In genomic region chr14:61784609-61785008, GRCm38 (mm10) we compare ENCODE assay signal across 28 mouse cellular contexts.
DNase-seq lines count a peak whose midpoint lies in the region; ATAC-seq and TF ChIP-seq lines count a peak whose summit lies in the region.
"Had no signal": no experiment of that assay in that cellular context is flagged by ENCODE, and none has a peak within 500 bp of the region (broad histone marks: within the 10 kb centered on the region; RNA-seq: fewer than 3 reads in every experiment).

No protein-coding gene starts in this region.

- H3K4me3 ChIP-seq in gastrocnemius, adult 2 months, result no peak overlapping the region
- no peak overlapping the region for H3K4me3 ChIP-seq in kidney, postnatal 0 days (replicated peaks; ENCODE audit: low read depth, low read length)
- H3K4me3 ChIP-seq in CH12.LX (replicated peaks in 1 of 3; ENCODE audit: low read depth in 2 of 3, low read length in 2 of 3, poor library complexity in 1 of 3), result no peak overlapping the region
- H3K4me3 ChIP-seq: embryonic facial prominence, embryonic 10.5 days; embryonic facial prominence, embryonic 15.5 days; forebrain, embryonic 12.5 days; heart, embryonic 10.5 days; heart, embryonic 15.5 days; hindbrain, embryonic 12.5 days; left cerebral cortex, adult 2 months; limb, embryonic 12.5 days; midbrain, embryonic 10.5 days; midbrain, embryonic 15.5 days; neural tube, embryonic 12.5 days had no signal

- DNase-seq in gastrocnemius, adult 2 months, result no peak
- DNase-seq in gastrocnemius, adult 18-20 months (ENCODE audit: low spot score), result no peak
- no peak for DNase-seq in kidney, postnatal 0 days (ENCODE audit: low spot score)
- DNase-seq in kidney, postnatal 10 days, result no peak
- DNase-seq in 3T3-L1 (ENCODE audit: low read depth, low spot score) (peak; percentile 7), CH12.LX (ENCODE audit: extremely low read depth) (no peak)
- no peak for DNase-seq in urinary bladder, postnatal 4 days (ENCODE audit: low spot score in 2 of 2)
- no peak for DNase-seq in cerebellum, postnatal 4 days (ENCODE audit: low spot score in 2 of 2)
- DNase-seq: adrenal gland, postnatal 25 days; B cell, adult 2 months; cerebellum, adult 2 months; cerebellum, postnatal 14 days; kidney, adult 11 months; right cerebral cortex, adult 18-20 months; spleen, adult 18-20 months; thymus, adult 18-20 months; thymus, postnatal 36 days had no signal

- no peak for ATAC-seq in kidney, postnatal 0 days (replicated peaks; ENCODE audit: low FRiP score, low read depth)
- ATAC-seq: midbrain, embryonic 15.5 days had no signal

- no peaks in the 10 kb centered on the region for H3K4me1 ChIP-seq in kidney, postnatal 0 days (replicated peaks; ENCODE audit: insufficient read depth, low read length)
- peaks cover 0 to 2% of the 10 kb centered on the region in 2 experiments; a peak in 1 of 4 replicates for H3K4me1 ChIP-seq in CH12.LX (ENCODE audit: control insufficient read depth in 1 of 2, insufficient read depth in 2 of 2)
- H3K4me1 ChIP-seq: forebrain, embryonic 12.5 days; heart, embryonic 10.5 days; heart, embryonic 15.5 days; hindbrain, embryonic 12.5 days; midbrain, embryonic 10.5 days; midbrain, embryonic 15.5 days; neural tube, embryonic 12.5 days had no signal

- peak; percentile 38 for TF ChIP-seq RAD21 in CH12.LX (IDR thresholded peaks at IDR 0.05; ENCODE audit: low read depth, low read length)

- H3K4me2 ChIP-seq in kidney, postnatal 0 days (ENCODE audit: low read length), result no peak overlapping the region
- no peak overlapping the region for H3K4me2 ChIP-seq in CH12.LX (ENCODE audit: insufficient read depth, low read depth, poor library complexity, severe bottlenecking)
- H3K4me2 ChIP-seq: embryonic facial prominence, embryonic 15.5 days; forebrain, embryonic 12.5 days; heart, embryonic 15.5 days; hindbrain, embryonic 12.5 days; limb, embryonic 12.5 days; midbrain, embryonic 15.5 days; neural tube, embryonic 12.5 days had no signal

- TF ChIP-seq POLR2A in CH12.LX (IDR thresholded peaks at IDR 0.05; ENCODE audit: low read depth, low read length), result no peak

- H3K79me2 ChIP-seq in CH12.LX (replicated peaks; ENCODE audit: control insufficient read depth, extremely low read depth, insufficient read depth, poor library complexity, severe bottlenecking), result no peaks in the 10 kb centered on the region

- no peak overlapping the region for H3K9ac ChIP-seq in kidney, postnatal 0 days (ENCODE audit: low read depth, low read length)
- no peak overlapping the region for H3K9ac ChIP-seq in CH12.LX (ENCODE audit: insufficient read depth, low read depth)
- H3K9ac ChIP-seq: embryonic facial prominence, embryonic 15.5 days; forebrain, embryonic 12.5 days; heart, embryonic 15.5 days; hindbrain, embryonic 12.5 days; limb, embryonic 12.5 days; midbrain, embryonic 15.5 days; neural tube, embryonic 12.5 days had no signal

- H3K36me3 ChIP-seq in kidney, postnatal 0 days (ENCODE audit: insufficient read depth, low read length), result no peaks in the 10 kb centered on the region
- no peaks in the 10 kb centered on the region for H3K36me3 ChIP-seq in CH12.LX (replicated peaks in 1 of 2; ENCODE audit: control insufficient read depth in 1 of 2, insufficient read depth in 1 of 2, low read length in 1 of 2)
- H3K36me3 ChIP-seq: embryonic facial prominence, embryonic 10.5 days; embryonic facial prominence, embryonic 15.5 days; forebrain, embryonic 12.5 days; heart, embryonic 10.5 days; heart, embryonic 15.5 days; hindbrain, embryonic 12.5 days; limb, embryonic 12.5 days; midbrain, embryonic 10.5 days; midbrain, embryonic 15.5 days; neural tube, embryonic 12.5 days had no signal

- peak; percentile 9; the same call in 1 of the 2 replicates for TF ChIP-seq CTCF in gastrocnemius, adult 2 months (IDR thresholded peaks at IDR 0.05)
- TF ChIP-seq CTCF in kidney, postnatal 0 days (IDR thresholded peaks at IDR 0.05; ENCODE audit: low read depth), result peak; percentile 37; the same call in 1 of the 2 replicates
- peak in 1 of 2 experiments; percentile 56; a peak in 2 of 4 replicates for TF ChIP-seq CTCF in CH12.LX (conservative IDR thresholded peaks at IDR 0.05 in 1 of 2, IDR thresholded peaks at IDR 0.05 in 1 of 2; ENCODE audit: low read depth in 2 of 2, low read length in 2 of 2)

- TF ChIP-seq EP300 in CH12.LX (IDR thresholded peaks at IDR 0.05; ENCODE audit: low read length), result no peak

- in situ Hi-C loops in CH12.LX (cut with MboI; ENCODE audit: low pct_ligation_motif_present, low pct_unique_long_range_greater_than_20kb, low sequenced_read_pairs), result no loop called here

- H3K27ac ChIP-seq in gastrocnemius, adult 2 months, result no peak overlapping the region
- no peak overlapping the region for H3K27ac ChIP-seq in kidney, postnatal 0 days
- H3K27ac ChIP-seq in CH12.LX (ENCODE audit: insufficient read depth, low read depth), result no peak overlapping the region
- H3K27ac ChIP-seq: embryonic facial prominence, embryonic 10.5 days; embryonic facial prominence, embryonic 15.5 days; forebrain, embryonic 12.5 days; heart, embryonic 10.5 days; heart, embryonic 15.5 days; hindbrain, embryonic 12.5 days; left cerebral cortex, adult 2 months; limb, embryonic 12.5 days; midbrain, embryonic 10.5 days; midbrain, embryonic 15.5 days; neural tube, embryonic 12.5 days had no signal

- dilution Hi-C loops in CH12.LX (cut with MboI; ENCODE audit: extremely low pct_ligation_motif_present, extremely low pct_unique_long_range_greater_than_20kb, low sequenced_read_pairs), result no loop called here

- intact Hi-C loops in gastrocnemius, adult 2 months (cut with DNase I), result no loop called here

- 96% methylated on average over 4 of the region's 4 CpGs for WGBS in kidney, postnatal 0 days

- H3K9me3 ChIP-seq in kidney, postnatal 0 days (replicated peaks; ENCODE audit: low read length), result no peaks in the 10 kb centered on the region
- no peaks in the 10 kb centered on the region for H3K9me3 ChIP-seq in CH12.LX (replicated peaks; ENCODE audit: low read length)
- H3K9me3 ChIP-seq: embryonic facial prominence, embryonic 10.5 days; embryonic facial prominence, embryonic 15.5 days; forebrain, embryonic 12.5 days; heart, embryonic 10.5 days; heart, embryonic 15.5 days; hindbrain, embryonic 12.5 days; limb, embryonic 12.5 days; midbrain, embryonic 10.5 days; midbrain, embryonic 15.5 days; neural tube, embryonic 12.5 days had no signal

- H3K27me3 ChIP-seq in kidney, postnatal 0 days (ENCODE audit: insufficient read depth, low read length), result no peaks in the 10 kb centered on the region
- no peaks in the 10 kb centered on the region for H3K27me3 ChIP-seq in CH12.LX (replicated peaks)
- H3K27me3 ChIP-seq: embryonic facial prominence, embryonic 15.5 days; forebrain, embryonic 12.5 days; heart, embryonic 15.5 days; hindbrain, embryonic 12.5 days; limb, embryonic 12.5 days; midbrain, embryonic 15.5 days; neural tube, embryonic 12.5 days had no signal

TF ChIP-seq in CH12.LX, 34 proteins besides CTCF, POLR2A, EP300 and RAD21:
- TF ChIP-seq SIN3A (IDR thresholded peaks at IDR 0.05; ENCODE audit: low read length) (no peak), SMC3 (IDR thresholded peaks at IDR 0.05; ENCODE audit: low read depth, low read length) (peak; percentile 59)
